Mouse (Mus musculus) gastrocnemius, postnatal 4 days (tissue): ENCODE data around the gene Acp2. TPM values are rescaled to one million over a fixed set of nuclear protein-coding genes. Genes with fewer than 3 reads are reported as not detected.

Experiments
- DNase-seq, 2 experiments: peaks; one replicate each; pipeline ENCODE4 v3.0.0; 2021 to 2022; ENCODE audit warnings: low spot score in 2 of 2, mixed read lengths in 2 of 2
- long read RNA-seq, 2 experiments: library from polyadenylated mRNA; stranded (forward); transcript quantifications; one replicate each; pipeline ENCODE4 v2.0.0; 2021
- total RNA-seq, 2 experiments: library from RNA; stranded (reverse); gene quantifications; 2 replicates each; pipeline ENCODE4 v1.2.3; 2021

The Acp2 gene
- total RNA-seq = 10 to 100 TPM; 19.5 to 21.8 TPM
- long read RNA-seq, experiment 1, full-length matches to known transcripts = 15 of 18 reads
- long read RNA-seq, experiment 1, partial matches to known transcripts = 2 of 18 reads
- long read RNA-seq, experiment 1, other reads (novel, unspliced or antisense) = 1 of 18 reads
- long read RNA-seq, experiment 2, full-length matches to known transcripts = 14 of 24 reads
- long read RNA-seq, experiment 2, partial matches to known transcripts = 4 of 24 reads
- long read RNA-seq, experiment 2, other reads (novel, unspliced or antisense) = 6 of 24 reads

DNA sequence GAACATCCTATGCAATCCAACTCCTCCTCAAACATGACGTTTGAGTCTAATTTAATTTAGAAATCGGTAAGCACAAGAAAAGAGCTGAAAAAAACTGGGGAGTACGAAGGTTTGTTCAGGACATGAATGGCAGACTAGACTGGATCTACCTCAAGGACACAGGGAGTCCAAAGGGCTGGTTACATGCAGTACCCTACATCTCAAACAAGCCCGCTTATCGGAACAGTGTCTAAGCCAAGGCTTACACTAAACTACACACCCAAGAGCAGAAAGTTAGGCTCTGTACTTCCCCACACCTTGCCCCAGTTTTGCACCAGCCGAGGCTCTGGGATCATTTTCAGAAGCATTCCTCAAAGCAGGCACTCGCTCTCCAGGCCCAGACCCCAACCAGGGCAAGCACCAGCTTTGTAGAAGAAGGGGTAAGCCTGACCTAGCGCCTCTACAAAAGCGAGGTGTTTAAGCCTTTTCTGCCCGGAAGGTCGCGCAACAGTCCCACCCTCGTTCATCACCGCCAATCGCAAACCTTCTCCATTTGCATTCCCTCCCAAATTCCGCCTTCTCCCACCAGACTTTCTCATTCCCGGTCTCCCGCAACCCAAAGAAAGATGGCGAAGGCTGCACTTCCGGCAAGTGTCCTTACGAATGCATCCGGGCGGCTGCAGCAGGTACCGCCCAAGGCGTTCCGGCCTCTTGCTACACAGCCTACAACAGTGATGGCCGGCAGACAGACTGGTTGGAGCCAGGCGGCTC is at the start of gene Acp2, which contains the start of gene Nr1h3:
Gene Acp2 (plus strand): TSS at position 664 of the 750 bp plus-strand sequence.
Gene Nr1h3 (minus strand): TSS at position 613 of the 750 bp plus-strand sequence.
- peak; percentile 77 to 89 for DNase-seq

DNA sequence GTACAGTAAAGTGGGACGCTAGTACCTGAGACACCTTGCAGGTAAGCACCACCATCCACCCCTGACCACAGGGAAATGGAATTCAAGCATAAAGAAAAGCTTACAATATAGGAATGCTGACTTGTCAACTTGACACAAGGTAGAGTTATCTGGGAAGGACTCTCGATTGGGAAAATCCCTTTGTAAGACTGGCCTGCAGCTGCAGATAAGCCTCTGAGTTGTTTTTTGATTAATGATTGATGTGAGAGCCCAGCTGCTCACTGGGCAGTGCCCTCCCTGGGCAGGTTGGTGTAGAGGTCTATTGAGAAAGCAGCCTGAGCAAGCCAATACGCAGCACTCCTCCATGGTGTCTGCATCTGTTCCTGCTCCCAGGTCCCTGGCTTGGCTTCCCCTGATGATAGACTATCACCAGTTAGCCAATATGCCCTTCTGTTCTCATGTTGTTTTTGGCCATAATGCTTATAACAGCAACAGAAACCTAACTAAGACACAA is 49.8 kb upstream of the Acp2 start:
- DNase-seq = no peak

DNA sequence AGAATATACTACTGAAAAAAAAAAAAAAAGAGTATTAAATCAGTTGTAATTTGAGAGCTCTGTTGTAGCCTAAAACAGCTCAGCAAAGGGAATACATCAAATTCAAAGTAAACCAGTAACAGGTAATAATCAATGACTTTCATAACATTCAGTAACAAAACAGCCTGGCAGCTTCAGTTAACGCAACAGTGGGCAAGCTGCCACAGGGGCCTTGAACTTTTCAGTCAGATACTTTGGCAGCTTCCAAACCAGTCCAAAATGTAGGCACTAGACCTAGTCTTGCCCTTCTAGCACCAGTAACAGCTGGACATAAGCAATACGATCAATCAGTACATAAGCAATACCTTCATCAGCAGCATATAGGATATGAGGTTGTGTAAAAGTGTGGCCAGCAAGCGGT is 48.6 kb upstream of the Acp2 start:
- DNase-seq = no peak

DNA sequence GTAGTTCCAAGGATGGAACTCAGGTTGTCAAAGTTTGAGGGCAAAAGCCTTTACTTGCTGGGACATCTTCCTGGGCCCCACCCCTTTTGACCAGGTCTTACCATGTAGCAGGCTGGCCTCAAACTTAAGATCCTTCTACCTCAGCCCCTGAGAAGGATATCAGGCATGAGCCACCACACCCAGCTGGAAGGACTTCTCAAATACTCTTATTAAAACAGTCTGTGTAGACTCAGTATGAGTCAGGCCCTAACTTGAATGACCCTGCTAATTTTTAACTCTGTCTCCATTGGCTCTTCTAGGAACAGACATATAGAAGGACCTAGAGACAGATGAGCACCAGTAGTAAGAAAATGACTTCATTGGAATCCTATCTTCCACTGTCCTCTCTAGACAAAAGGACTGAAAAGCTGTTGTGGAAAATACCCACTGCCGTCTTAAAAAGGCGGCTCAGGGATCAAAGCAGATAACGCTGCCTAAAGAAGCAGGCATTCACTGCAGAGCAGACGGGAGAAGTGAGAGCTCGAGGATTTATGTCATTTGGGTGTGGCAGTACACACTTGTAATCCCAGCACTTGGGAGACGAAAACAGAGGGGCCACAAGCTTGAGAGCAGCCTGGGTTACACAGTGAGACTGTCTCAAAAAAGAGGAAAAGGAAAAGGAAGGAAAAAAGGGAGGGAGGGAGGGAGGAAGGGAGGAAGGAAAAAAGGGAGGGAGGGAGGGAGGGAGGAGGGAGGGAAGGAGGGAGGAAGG is 45.5 kb upstream of the Acp2 start:
- no peak for DNase-seq

DNA sequence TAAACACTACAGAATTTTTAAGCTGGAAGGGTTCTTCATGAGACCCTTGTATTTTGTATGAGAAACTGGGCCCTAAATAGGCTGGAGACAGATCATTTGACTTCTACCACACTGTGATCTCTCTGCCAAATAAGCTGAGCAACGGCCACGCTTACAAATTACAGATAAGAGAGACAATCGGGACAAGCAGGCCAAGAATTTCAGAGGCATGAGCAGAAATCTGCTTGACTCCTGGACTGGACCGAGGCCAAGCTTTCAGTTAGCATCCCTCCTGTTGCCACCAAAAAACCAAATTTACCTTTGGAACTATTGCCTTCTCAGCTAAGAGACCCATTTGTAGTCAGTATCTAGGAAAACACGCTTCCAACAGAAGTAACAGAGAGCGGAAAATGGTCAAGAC is 42.1 kb upstream of the Acp2 start:
- DNase-seq = no peak

DNA sequence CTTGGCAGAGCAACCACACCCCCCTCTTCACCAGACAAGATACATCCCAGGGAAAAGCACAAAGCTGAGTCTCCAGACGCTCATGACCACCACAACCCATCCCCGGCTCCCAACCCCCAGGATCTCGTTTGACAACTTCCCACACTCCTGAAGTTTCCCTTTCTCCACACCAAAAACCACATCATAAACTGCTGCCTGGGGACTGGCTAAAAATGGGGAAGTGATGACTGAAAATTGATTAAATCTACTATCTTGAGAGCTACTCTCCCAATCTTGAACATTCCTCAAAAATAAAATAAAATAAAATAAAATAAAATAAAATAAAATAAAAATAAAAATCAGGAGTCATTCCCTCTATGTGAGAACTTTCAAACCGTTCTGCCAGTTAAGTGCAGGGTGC is 39.7 kb upstream of the Acp2 start:
- DNase-seq = no peak

DNA sequence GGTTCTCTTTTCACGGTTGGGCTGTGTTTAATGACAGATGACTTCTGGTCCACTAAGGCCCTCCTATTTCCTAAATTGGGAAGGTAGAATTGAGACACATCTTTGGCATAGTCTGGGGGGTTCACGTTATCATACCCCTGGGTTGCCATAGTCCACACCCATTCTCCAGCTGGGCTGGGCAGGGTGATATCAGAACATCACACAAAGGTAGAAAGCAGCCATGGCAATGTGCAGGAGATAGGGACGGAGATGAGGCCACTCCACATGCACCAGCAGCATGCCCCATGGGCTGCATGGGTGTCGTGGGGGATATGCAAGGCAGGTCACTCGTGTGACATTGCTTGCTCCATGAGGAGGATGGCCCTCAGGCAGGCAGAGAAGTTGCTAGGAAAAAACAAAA is 39.2 kb upstream of the Acp2 start:
- DNase-seq = no peak

DNA sequence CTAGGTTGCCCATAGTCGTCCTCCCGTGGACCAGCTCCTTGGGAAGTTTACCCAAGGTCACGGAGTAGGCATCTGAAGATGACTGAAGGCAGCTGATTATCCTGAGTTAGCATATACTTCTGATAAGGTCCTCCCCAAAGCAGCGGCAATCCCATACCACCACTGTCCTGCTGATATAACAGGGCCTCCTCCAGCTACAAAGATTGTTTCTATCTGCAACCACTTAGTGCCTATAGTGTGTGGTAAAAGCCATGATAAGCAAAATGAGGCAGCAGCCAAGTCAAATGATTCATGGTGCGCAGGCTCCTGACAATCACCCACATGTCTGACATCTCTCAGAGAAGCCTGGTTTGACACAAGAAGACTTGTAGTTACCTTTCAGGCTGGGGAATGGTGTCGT is 37.7 kb upstream of the Acp2 start:
- DNase-seq = no peak

DNA sequence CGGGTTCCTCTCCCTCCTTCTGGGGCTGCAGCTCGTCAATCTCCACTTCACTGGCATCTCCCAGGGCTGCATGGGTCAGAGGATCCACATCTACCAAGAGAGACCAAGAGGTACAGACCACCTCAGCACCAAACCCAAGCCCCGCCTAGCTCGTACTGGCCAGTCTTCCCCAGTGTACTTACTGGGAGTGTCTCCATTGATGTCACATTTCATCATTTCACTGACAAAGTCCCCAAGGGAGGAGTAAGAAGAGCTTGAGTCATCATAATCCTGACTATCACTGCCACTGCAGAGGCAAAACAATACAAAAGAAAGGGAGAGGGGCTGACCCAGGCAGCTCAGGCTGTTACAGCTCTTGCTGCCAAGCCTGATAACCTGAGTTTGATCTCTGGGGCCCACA is 35.1 kb upstream of the Acp2 start:
- no peak for DNase-seq

DNA sequence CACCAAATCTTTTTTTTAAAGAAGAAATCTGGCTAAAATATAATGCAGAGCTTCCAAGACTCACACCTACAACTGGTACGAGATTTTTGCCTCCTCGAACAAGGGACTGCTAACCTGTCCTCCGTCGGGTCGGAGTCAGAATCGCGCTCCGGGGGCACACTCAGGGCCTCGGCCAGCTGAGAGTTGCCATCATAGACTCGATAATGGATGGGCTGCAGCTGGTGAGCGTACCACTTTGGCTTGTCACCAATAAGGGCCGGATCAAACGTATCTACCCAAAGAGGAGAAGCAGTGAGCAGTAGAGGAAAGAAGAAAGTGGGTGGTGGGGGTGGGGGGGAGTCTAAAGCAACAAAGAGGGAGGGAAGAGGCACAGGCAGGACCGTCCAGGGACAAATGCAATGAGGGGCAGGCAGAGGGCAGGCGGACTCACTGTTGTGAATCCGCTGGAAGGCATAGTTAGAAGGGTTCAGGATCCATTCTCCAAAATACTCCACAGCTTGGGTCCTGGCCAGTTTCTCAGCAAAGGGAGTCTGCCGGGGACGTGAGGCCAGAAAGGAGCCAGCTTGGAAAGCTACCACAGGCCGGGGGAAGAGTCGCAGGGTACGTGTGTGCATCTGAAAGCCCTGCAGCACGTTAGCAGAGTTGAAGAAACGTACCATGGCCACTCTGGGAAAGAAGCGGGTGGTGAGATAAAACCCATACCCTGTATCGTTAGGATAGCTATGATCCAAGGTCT is 32.9 kb upstream of the Acp2 start:
- no peak for DNase-seq

DNA sequence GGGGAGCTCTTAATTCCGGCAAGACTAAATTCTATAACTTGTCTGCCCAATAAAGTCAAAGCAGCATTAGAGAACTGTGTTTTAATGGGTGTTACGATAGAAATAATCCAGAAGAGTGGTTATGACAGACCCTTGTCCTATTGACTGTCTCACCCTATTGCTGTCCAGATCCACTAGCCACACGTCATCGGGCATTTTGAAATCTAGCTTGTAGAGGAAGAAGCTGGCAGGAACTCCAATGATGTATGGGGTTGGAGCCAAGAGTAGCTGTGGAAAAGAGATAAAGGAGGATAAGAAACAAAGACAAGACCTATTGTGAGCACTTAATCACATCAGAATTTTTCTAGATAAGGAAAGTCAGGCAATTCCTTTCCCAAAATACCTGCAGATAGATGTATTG is 27.2 kb upstream of the Acp2 start:
- DNase-seq = no peak

DNA sequence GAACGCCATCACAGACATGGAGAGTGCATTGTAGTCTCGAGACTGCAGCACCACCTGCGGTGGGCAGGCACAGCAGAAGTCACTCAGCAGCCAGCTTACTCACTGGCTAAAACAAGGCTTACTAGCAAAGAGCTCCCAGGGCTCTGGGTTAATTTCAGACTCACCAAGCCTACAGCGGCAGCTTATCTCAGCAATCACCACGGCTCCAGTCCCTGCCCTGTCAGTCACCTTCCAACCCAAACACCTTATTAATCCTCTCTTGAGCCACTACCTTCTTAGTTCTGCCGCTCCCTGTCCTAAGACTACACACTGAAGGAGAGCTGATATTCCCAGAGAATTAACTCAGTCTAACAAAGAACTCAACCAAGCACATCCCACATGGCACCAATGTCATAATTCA is 26.5 kb upstream of the Acp2 start:
- no peak for DNase-seq

DNA sequence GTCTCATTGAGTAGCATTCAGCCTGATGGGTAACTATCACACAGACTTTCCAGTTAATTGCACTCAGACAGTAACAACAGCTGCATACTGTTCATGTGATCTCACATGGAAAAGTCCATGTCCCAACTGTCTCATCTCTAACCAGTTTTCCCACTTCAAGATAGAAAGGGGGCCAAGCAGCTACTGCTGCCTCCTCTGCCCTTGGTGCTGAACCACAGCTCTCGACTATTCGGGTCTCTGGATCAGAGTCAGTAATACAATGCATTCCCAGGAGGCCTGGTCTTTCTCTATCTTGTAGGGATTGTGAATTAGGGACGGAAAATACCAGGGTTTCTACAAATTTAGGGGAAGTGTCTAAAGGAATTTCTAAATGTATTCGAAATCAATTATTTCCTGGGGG is 22.9 kb upstream of the Acp2 start:
- DNase-seq = no peak

DNA sequence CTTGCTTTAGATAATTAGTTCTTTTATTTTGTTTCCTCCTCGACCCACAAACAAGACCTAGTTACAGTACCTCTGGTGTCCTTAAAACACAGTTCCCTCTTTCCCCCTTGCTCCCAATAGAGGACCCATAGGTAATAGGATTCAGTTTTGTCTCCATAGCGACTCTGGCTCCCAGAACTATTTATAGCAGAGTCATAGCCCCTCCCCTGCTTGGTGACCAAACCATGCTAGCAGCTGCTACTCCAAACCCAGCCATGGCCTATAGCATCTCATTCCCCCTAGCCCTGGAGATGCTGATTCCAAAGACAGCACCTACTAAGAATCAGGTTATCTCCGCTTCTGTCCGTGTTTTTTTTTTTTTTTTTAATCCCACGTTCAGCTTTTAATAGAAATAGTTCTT is 22.0 kb upstream of the Acp2 start:
- DNase-seq = no peak

DNA sequence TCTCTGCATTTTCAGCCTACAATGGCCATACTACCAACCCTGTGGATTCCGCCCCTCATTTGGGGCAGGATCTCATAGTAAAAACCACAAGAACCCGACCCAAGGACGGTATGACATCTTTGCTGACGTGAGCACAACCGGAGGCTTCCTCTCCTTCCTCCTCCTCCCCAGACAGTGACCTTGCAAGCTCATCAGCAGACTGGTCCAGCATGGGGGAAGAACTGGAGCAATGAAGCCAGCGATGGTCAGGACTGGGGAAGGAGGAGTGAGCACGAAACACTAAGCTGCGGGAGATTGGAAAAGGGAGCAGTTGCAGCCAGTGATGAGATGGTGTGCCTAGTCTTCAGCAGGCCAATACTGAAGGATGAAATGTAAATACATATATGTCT is 20.7 kb upstream of the Acp2 start:
- DNase-seq = no peak

DNA sequence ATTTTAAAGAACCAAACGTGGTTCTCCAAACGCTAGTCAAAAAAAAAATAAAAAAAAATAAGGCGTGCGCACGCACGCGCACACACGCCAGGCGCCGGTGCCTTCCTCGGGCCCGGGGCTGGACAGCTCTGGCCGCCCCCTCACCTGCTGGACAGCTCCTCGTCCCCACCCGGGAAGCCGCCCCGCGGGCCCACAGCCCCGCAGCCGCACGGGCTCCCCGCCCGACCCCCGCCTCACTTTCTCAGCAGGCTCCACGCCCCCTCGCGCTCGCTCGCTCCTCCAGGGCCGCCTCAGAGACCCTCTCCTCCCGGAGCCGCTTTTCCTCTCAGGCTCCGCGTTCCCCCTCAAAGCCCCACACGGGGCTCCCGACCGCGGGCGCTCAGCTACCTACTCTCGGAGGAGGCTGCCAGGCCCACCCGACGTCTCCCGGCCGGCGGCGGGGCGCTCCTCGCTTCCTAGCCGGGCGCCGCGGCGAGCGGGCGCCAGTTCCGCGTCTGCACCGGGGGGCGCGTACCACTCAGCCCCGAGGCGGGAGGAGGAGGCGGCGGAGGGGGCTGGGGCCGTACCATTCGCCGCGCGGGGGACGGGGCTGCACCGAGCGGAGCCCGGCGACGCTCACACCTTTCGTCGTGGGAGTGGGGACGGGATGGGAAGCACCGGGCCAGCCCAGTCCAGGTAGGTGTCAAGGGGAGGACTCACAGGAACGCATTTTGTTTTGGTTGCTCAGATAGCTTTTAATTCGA is 20.1 kb upstream of the Acp2 start:
- DNase-seq = peak in 1 of 2 experiments; percentile 65

DNA sequence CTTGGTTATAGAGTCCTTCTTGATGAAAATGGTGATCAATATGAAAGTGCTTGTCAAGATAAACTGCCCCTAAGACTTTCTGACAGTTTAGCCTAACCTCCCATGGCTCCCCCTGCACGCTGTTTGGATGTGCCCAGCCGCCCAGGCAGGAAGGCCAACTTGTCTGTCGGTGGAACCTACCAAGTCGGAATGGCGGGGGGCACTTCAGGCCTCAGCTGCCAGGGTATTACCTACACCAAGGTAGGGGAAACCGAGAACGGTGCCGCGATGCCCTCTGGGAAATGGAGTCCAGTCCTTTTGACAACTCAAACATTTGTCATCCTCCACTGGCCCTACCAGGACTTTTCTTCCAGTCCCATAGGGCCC is 19.6 kb upstream of the Acp2 start:
- peak in 1 of 2 experiments; percentile 81 for DNase-seq

DNA sequence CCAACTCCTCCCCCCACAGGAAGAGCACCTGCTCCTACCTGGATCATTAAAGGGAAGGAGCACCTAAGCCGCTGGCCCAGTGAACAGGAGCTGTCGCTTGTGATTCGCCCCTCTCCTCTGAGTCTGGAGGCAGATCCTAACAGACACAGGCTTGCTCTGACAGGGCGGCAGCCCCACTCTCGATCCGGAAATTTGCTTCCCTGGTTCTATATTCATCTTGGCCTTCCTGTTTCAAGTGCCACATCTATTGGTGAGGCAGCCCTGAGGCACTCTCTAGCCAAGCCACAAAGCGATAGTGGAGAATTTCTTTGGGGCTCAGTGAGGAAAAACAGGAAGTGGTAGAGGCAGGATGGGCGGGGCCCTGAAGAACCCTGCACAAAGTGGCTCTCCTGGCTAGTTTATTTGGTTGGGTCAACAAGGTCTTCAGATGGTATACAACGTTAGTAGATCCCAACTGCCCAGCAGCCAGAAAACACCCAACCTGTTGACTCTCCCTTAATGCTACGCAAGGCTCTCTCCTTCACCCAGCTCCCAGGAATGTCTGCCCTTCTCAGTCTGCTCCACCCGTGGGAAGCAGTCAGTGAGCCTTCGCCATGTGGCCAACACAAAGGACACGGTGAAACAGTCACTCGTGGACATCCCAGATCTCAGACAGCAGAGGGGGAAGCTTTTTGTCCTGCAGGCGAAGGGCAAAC is 18.8 kb upstream of the Acp2 start, which contains the start of gene Madd:
Gene Madd (minus strand): TSS at position 127 of the 695 bp plus-strand sequence.
- no peak for DNase-seq

DNA sequence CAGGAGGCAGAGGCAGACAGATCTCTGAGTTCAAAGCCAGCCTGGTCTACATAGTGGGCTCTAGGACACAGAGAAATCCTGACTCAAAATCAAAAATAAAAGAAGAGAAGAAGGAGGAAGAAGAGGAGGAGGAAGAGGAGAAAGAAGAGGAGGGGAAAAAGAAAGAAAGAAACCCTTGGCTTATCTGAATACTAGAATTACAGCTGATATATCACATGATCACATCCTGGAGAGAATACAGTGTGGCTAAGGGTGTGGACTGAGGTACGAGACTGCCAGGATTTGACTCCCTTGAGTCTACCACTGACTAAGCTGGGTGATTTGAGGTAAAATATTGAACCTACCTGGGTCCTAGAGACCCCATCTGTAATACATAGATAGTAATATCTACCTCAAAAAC is 16.5 kb upstream of the Acp2 start:
- no peak for DNase-seq

DNA sequence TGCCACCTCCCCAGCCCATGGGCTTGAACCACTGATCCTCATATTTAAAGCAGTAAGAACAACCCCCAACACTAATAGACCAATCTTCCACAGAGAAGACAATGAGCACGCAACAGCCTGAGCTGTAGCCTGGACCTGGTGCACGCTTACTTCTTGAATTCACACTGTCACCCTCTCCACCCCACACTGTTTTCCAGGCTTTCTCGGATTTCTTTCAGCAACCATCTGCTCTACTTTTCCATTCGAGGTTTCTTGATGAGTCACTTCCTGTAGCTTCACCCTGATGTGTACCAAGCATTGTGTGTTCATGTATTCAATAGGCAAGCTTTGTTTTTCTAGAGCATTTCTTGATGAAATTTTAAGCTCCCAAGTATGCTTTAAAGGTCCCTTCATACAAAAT is 15.3 kb upstream of the Acp2 start:
- no peak for DNase-seq
